Mouse (Mus musculus): ENCODE measurements around the gene Rnf150. TPM values are rescaled to one million over a fixed set of nuclear protein-coding genes. Genes with fewer than 3 reads are reported as not detected.

Rnf150 gene
- total and polyA plus RNA-seq, 2 experiments, result 0.24 to 0.92 TPM

DNA sequence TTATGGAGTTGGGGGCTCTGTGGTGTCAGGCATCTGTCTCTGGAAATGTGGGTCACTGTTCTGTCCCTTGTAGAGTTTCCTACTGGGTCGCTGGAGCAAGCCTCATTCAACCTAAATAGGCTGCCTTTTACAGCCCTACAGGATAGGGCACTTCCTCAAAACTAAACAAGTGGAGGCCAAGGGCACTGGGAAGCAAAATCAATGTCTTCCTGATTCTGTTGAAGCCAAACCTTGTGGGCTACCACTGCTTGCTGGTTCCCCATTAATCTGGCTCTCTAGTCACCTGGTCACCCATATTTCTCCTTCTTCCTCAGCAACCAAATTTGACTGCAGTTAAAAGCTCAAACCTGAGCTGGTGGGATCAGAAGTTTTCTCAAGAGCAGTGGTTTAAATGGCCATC is 19.5 kb upstream of the Rnf150 start:
- H3K27me3 ChIP-seq (ENCODE audit: control insufficient read depth, insufficient read depth, low read length), result peaks cover 2% of the 10 kb centered on the region; the same call in 1 of the 2 replicates
- TF ChIP-seq POLR2A (IDR thresholded peaks at IDR 0.05; ENCODE audit: extremely low read depth, insufficient read depth, low read length), result no peak
- H3K79me2 ChIP-seq (ENCODE audit: control insufficient read depth, insufficient read depth, low read length), result no peaks in the 10 kb centered on the region
- H3K4me3 ChIP-seq (ENCODE audit: insufficient read depth, low read depth, low read length), result no peak overlapping the region
- H3K27ac ChIP-seq (replicated peaks; ENCODE audit: insufficient read depth, low read depth, low read length), result no peak overlapping the region
- H3K36me3 ChIP-seq (ENCODE audit: control insufficient read depth, insufficient read depth, low read length), result no peaks in the 10 kb centered on the region
- DNase-seq (ENCODE audit: extremely low read depth, low read depth, low spot score), result peak; percentile 3
- H3K9ac ChIP-seq (ENCODE audit: low read depth, low read length), result no peak overlapping the region
- 17% methylated on average over 1 of the region's 1 CpGs for WGBS
- no peaks in the 10 kb centered on the region for H3K4me1 ChIP-seq (ENCODE audit: control insufficient read depth, insufficient read depth, low read length)

DNA sequence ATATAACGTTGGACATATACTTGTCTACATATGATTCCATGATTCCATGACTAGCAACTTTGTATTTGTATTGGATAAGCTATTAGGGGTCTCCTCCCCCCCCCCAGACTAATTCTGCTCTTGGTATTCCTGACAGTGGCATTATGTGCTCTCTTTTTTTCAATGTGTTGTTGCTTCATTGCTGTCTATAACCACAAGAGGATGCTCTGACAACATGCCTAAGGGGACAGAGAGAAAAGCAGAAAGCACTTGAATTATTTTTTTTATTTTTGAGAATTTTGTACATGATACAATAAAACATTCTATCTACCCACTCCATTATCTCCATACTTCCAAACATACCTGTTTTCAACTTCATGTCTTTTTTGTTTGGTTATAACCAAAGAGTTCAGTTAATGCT is 18.7 kb upstream of the Rnf150 start:
- TF ChIP-seq CTCF (IDR thresholded peaks at IDR 0.05; ENCODE audit: low read depth, low read length), result no peak
- H3K9ac ChIP-seq (ENCODE audit: low read depth, low read length), result no peak overlapping the region
- no peak overlapping the region for H3K27ac ChIP-seq (replicated peaks; ENCODE audit: insufficient read depth, low read depth, low read length)
- DNase-seq (ENCODE audit: extremely low read depth, low read depth, low spot score), result no peak
- no peaks in the 10 kb centered on the region for H3K79me2 ChIP-seq (ENCODE audit: control insufficient read depth, insufficient read depth, low read length)
- 32% methylated on average over 1 of the region's 1 CpGs for WGBS
- H3K36me3 ChIP-seq (ENCODE audit: control insufficient read depth, insufficient read depth, low read length), result no peaks in the 10 kb centered on the region
- no peaks in the 10 kb centered on the region for H3K4me1 ChIP-seq (ENCODE audit: control insufficient read depth, insufficient read depth, low read length)
- H3K27me3 ChIP-seq (ENCODE audit: control insufficient read depth, insufficient read depth, low read length), result peaks cover 2% of the 10 kb centered on the region; the same call in 1 of the 2 replicates
- no peak overlapping the region for H3K4me3 ChIP-seq (ENCODE audit: insufficient read depth, low read depth, low read length)

DNA sequence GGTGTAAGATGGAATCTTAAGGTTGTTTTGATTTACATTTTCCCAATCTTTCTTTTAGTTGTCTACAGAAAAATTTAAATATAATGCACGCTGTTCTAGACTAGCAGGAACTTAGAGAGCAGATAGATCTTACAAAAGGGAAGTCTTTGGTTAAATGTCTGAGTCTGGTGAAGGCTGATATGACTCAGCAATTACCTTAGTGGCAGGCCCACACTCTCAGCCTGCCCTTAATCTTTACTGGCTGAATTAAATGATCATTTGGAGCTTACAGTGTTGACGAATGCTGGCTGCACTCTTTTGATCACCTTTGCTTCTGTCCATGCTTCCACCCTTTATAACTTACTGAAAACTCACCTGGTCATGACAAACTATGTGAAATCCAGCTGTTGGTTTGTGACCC is 17.1 kb upstream of the Rnf150 start:
- TF ChIP-seq POLR2A (IDR thresholded peaks at IDR 0.05; ENCODE audit: extremely low read depth, insufficient read depth, low read length) (no peak), CTCF (IDR thresholded peaks at IDR 0.05; ENCODE audit: low read depth, low read length) (no peak)
- H3K36me3 ChIP-seq (ENCODE audit: control insufficient read depth, insufficient read depth, low read length), result no peaks in the 10 kb centered on the region
- DNase-seq (ENCODE audit: extremely low read depth, low read depth, low spot score), result no peak
- no peak overlapping the region for H3K9ac ChIP-seq (ENCODE audit: low read depth, low read length)
- no peak overlapping the region for H3K27ac ChIP-seq (replicated peaks; ENCODE audit: insufficient read depth, low read depth, low read length)
- H3K79me2 ChIP-seq (ENCODE audit: control insufficient read depth, insufficient read depth, low read length), result no peaks in the 10 kb centered on the region
- H3K27me3 ChIP-seq (ENCODE audit: control insufficient read depth, insufficient read depth, low read length), result peaks cover 2% of the 10 kb centered on the region; the same call in 1 of the 2 replicates
- WGBS, result 68% methylated on average over 2 of the region's 2 CpGs
- no peak overlapping the region for H3K4me3 ChIP-seq (ENCODE audit: insufficient read depth, low read depth, low read length)
- H3K4me1 ChIP-seq (ENCODE audit: control insufficient read depth, insufficient read depth, low read length), result no peaks in the 10 kb centered on the region

DNA sequence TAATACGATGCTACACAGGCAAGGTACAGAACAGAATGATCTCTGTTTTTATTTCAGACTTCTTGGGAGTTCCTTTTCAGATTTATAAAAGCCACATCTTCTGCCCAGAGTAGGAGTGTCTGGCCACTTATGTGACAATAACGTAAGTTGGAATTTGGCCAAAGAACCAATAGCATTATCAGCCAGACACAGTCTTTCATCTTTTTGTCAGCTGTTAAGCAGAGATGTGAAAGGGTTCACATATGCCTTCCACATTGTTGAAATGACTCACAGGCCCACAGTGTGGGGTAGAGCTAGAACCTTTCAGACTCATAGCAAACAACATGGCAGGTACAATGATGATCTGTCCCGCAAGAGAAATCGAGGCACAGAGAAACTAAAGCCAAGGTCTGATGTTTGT is 16.4 kb upstream of the Rnf150 start:
- TF ChIP-seq CTCF (IDR thresholded peaks at IDR 0.05; ENCODE audit: low read depth, low read length) (no peak), POLR2A (IDR thresholded peaks at IDR 0.05; ENCODE audit: extremely low read depth, insufficient read depth, low read length) (no peak)
- H3K4me1 ChIP-seq (ENCODE audit: control insufficient read depth, insufficient read depth, low read length), result no peaks in the 10 kb centered on the region
- DNase-seq (ENCODE audit: extremely low read depth, low read depth, low spot score), result no peak
- 70% methylated on average over 4 of the region's 4 CpGs for WGBS
- H3K4me3 ChIP-seq (ENCODE audit: insufficient read depth, low read depth, low read length), result no peak overlapping the region
- H3K27ac ChIP-seq (replicated peaks; ENCODE audit: insufficient read depth, low read depth, low read length), result no peak overlapping the region
- no peaks in the 10 kb centered on the region for H3K36me3 ChIP-seq (ENCODE audit: control insufficient read depth, insufficient read depth, low read length)
- H3K27me3 ChIP-seq (ENCODE audit: control insufficient read depth, insufficient read depth, low read length), result peaks cover 2% of the 10 kb centered on the region; the same call in 1 of the 2 replicates
- H3K9ac ChIP-seq (ENCODE audit: low read depth, low read length), result no peak overlapping the region
- no peaks in the 10 kb centered on the region for H3K79me2 ChIP-seq (ENCODE audit: control insufficient read depth, insufficient read depth, low read length)

DNA sequence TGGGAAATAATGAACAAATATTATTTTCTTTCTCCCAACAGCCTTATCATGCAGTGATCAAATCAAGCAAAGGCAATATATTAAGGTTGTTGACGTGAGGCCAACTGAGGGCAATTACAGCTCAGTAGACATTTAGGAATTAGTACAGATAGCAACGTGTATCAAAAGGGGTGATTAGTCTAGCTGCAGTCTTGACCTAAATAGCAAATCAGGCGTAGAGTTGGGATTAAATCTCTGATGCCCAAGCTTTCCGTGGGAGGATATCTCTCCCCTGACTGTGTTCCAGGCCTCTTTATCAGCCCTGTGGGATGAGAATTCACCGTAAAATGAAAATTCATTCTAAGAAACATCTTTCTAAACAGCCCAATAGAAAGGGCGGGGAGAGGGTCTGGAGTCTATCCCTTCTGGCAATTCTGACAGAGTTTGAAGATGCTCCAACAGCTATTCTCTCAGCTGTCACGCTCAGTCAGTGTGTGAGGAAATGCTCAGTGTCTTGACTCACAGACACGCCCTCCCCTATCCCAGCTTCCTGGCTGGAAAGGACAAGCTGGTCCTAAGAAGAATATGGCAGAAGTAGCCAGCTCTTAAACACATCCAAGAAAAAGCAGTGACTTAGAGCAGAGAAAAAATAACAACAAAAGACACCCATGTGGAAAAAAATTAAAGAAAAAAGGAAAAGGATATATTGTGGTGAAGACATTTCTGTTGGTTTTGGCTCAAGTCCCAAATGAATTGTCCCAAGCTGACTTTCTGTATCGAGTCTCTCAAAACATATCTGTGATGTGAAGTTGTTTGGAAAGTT is 4.4 kb upstream of the Rnf150 start:
- Histone ChIP-seq H3K9ac (ENCODE audit: low read depth, low read length) (no peak overlapping the region), H3K36me3 (ENCODE audit: control insufficient read depth, insufficient read depth, low read length) (no peaks in the 10 kb centered on the region), H3K27me3 (ENCODE audit: control insufficient read depth, insufficient read depth, low read length) (peaks cover 3% of the 10 kb centered on the region; the same call in 1 of the 2 replicates), H3K27ac (replicated peaks; ENCODE audit: insufficient read depth, low read depth, low read length) (no peak overlapping the region), H3K79me2 (ENCODE audit: control insufficient read depth, insufficient read depth, low read length) (no peaks in the 10 kb centered on the region), H3K4me1 (ENCODE audit: control insufficient read depth, insufficient read depth, low read length) (no peaks in the 10 kb centered on the region), H3K4me3 (ENCODE audit: insufficient read depth, low read depth, low read length) (no peak overlapping the region)
- TF ChIP-seq POLR2A (IDR thresholded peaks at IDR 0.05; ENCODE audit: extremely low read depth, insufficient read depth, low read length) (no peak), CTCF (IDR thresholded peaks at IDR 0.05; ENCODE audit: low read depth, low read length) (no peak)
- DNase-seq (ENCODE audit: extremely low read depth, low read depth, low spot score), result no peak
- 73% methylated on average over 9 of the region's 9 CpGs for WGBS

DNA sequence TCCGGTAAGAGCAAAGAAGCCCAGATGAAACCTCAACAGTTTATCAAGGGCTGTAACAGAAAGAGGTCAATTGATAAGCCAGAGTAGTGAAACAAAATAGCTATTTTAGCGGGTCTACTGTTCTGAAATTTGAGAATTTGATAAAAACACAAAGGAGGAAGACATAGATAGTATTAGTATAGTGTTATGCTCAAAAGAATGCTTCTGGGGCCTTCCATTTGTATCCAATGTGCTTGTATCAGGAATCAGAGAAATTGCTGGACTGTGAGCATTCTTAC is 3.9 kb upstream of the Rnf150 start:
- no peak for DNase-seq (ENCODE audit: extremely low read depth, low read depth, low spot score)
- H3K36me3 ChIP-seq (ENCODE audit: control insufficient read depth, insufficient read depth, low read length), result no peaks in the 10 kb centered on the region
- WGBS, result 63% methylated on average over 2 of the region's 2 CpGs
- H3K4me1 ChIP-seq (ENCODE audit: control insufficient read depth, insufficient read depth, low read length), result peaks cover 2% of the 10 kb centered on the region; the same call in 1 of the 2 replicates
- TF ChIP-seq POLR2A (IDR thresholded peaks at IDR 0.05; ENCODE audit: extremely low read depth, insufficient read depth, low read length) (no peak), CTCF (IDR thresholded peaks at IDR 0.05; ENCODE audit: low read depth, low read length) (no peak)
- H3K9ac ChIP-seq (ENCODE audit: low read depth, low read length), result no peak overlapping the region
- no peak overlapping the region for H3K27ac ChIP-seq (replicated peaks; ENCODE audit: insufficient read depth, low read depth, low read length)
- H3K4me3 ChIP-seq (ENCODE audit: insufficient read depth, low read depth, low read length), result no peak overlapping the region
- peaks cover 6% of the 10 kb centered on the region; the same call in 1 of the 2 replicates for H3K27me3 ChIP-seq (ENCODE audit: control insufficient read depth, insufficient read depth, low read length)
- no peaks in the 10 kb centered on the region for H3K79me2 ChIP-seq (ENCODE audit: control insufficient read depth, insufficient read depth, low read length)

All from liver, adult 2 months (tissue).